Mouse (Mus musculus) left cerebral cortex, postnatal 10 days (tissue): ENCODE data around the gene Acss2. TPM values are rescaled to one million over a fixed set of nuclear protein-coding genes. Genes with fewer than 3 reads are reported as not detected.
"Not testable (repeated sequence)": the region's sequence is repeated elsewhere in the genome, so short reads cannot be mapped to it uniquely, and the experiment has no call there.

Experiments used
- DNase-seq, 2 experiments: peaks; one replicate each; pipeline ENCODE4 v3.0.0; 2021 to 2022; ENCODE audit warnings: low spot score in 2 of 2, mixed read lengths in 1 of 2; ENCODE audit errors: extremely low spot score in 1 of 2
- intact Hi-C: fragments of 180-260 bp; cut with DNase I; formaldehyde crosslinking; loops from one replicate; pipeline ENCODE4 v1.15.1; 2025
- total RNA-seq, 2 experiments: library from RNA; stranded (reverse); gene quantifications; 2 replicates each; pipeline ENCODE4 v1.2.3; 2021

The Acss2 gene
- total RNA-seq, 2 experiments from 2014 or later = 41.0 to 42.9 TPM

GRCm38 (mm10) chr2:155582384-155582995, 64.7 kb downstream of the Acss2 start:
- intact Hi-C loops = loop anchor here (2.0 kb wide), 1 partner anchor 64 kb away; the partner anchor contains the start of gene Ggt7

GRCm38 (mm10) chr2:155582996-155583395, 65.2 kb downstream of the Acss2 start:
- DNase-seq = no peak
- intact Hi-C loops = loop anchor here (2.0 kb wide), 1 partner anchor 64 kb away; the partner anchor contains the start of gene Ggt7

More at GRCm38 (mm10) chr2:155582384-155582995, 64.7 kb downstream of the Acss2 start:
- no peak for DNase-seq

- intact Hi-C loops = loop anchor here (2.0 kb wide), 1 partner anchor 65 kb away; the partner anchor contains the start of gene Ggt7
- peak; percentile 13 to 45 for DNase-seq
These were observed 66.3 kb downstream of the Acss2 start for GRCm38 (mm10) chr2:155583927-155584530.

GRCm38 (mm10) chr2:155585082-155585481, 67.3 kb downstream of the Acss2 start:
- DNase-seq = no peak
- intact Hi-C loops = no loop called here

GRCm38 (mm10) chr2:155585486-155585885, 67.7 kb downstream of the Acss2 start:
- intact Hi-C loops = no loop called here
- DNase-seq = no peak

- no peak for DNase-seq
- intact Hi-C loops = no loop called here
These were observed 70.4 kb downstream of the Acss2 start for GRCm38 (mm10) chr2:155588136-155588535.

GRCm38 (mm10) chr2:155589521-155589920, 71.8 kb downstream of the Acss2 start:
- no peak for DNase-seq
- intact Hi-C loops = no loop called here

GRCm38 (mm10) chr2:155590876-155591275, 73.1 kb downstream of the Acss2 start:
- intact Hi-C loops = no loop called here
- DNase-seq = no peak

GRCm38 (mm10) chr2:155591676-155592075, 73.9 kb downstream of the Acss2 start:
- no peak for DNase-seq
- intact Hi-C loops = no loop called here

GRCm38 (mm10) chr2:155592137-155592853, 74.5 kb downstream of the Acss2 start, which contains the start of gene Gss:
Gene Gss, minus strand, starts transcription at chr2:155592810.
- intact Hi-C loops = no loop called here
- DNase-seq = peak; percentile 96 to 99

- no peak for DNase-seq
- intact Hi-C loops = no loop called here
These were observed 75.1 kb downstream of the Acss2 start for GRCm38 (mm10) chr2:155592854-155593283.

- no peak for DNase-seq
- intact Hi-C loops = no loop called here
These were observed 77.8 kb downstream of the Acss2 start for GRCm38 (mm10) chr2:155595516-155595915.

- DNase-seq = no peak
- intact Hi-C loops = no loop called here
These were observed 86.0 kb downstream of the Acss2 start for GRCm38 (mm10) chr2:155603707-155604106.

- intact Hi-C loops = no loop called here
- DNase-seq = no peak
These were observed 87.0 kb downstream of the Acss2 start for GRCm38 (mm10) chr2:155604560-155605235.

GRCm38 (mm10) chr2:155605236-155605589, 87.5 kb downstream of the Acss2 start:
- DNase-seq, intact Hi-C loops: not testable (repeated sequence)

GRCm38 (mm10) chr2:155606360-155606759, 88.6 kb downstream of the Acss2 start:
- no peak for DNase-seq
- intact Hi-C loops = no loop called here

- DNase-seq = no peak
- intact Hi-C loops = no loop called here
These were observed 93.2 kb downstream of the Acss2 start, which contains the start of gene Myh7b for GRCm38 (mm10) chr2:155610978-155611377. Gene Myh7b, plus strand, starts transcription at chr2:155611212.

GRCm38 (mm10) chr2:155611834-155612550, 94.2 kb downstream of the Acss2 start:
- DNase-seq = no peak
- intact Hi-C loops = no loop called here
